Mouse (Mus musculus) stomach, embryonic 16.5 days (tissue): ENCODE data around the gene Gpx2. TPM values are rescaled to one million over a fixed set of nuclear protein-coding genes. Genes with fewer than 3 reads are reported as not detected.

Experiments
- ATAC-seq: fragments of 200-750 bp; cut with Nextera tagmentation; 2 replicates; pipeline ENCODE4 v1.8.0; 2017; ENCODE audit warnings: moderate number of reproducible peaks, moderate TSS enrichment; ENCODE audit not compliant: insufficient read depth, low FRiP score
- H3K27ac ChIP-seq: fragments of 300-500 bp; sonication (generic); 2 replicates; pipeline ENCODE4 v1.5.1; 2014; ENCODE audit warnings: low read length
- H3K27me3 ChIP-seq: fragments of 300-500 bp; sonication (generic); 2 replicates; pipeline ENCODE4 v1.6.1; 2014; ENCODE audit warnings: low read length, control low read depth, mixed read lengths; ENCODE audit not compliant: control insufficient read depth, insufficient read depth
- H3K36me3 ChIP-seq: fragments of 300-500 bp; sonication (generic); 2 replicates; pipeline ENCODE4 v1.6.1; 2014; ENCODE audit warnings: low read length; ENCODE audit not compliant: control insufficient read depth, insufficient read depth
- H3K4me1 ChIP-seq: fragments of 300-500 bp; sonication (generic); 2 replicates; pipeline ENCODE4 v1.6.1; 2014; ENCODE audit warnings: low read length, control low read depth, mixed read lengths; ENCODE audit not compliant: control insufficient read depth, insufficient read depth
- H3K4me2 ChIP-seq: fragments of 300-500 bp; sonication (generic); 2 replicates; pipeline ENCODE4 v1.6.1; 2014; ENCODE audit warnings: low read depth, low read length, mixed read lengths
- H3K4me3 ChIP-seq: fragments of 300-500 bp; sonication (generic); replicated peaks from 2 replicates; pipeline ENCODE4 v1.5.1; 2014; ENCODE audit warnings: mild to moderate bottlenecking, low read length
- H3K9ac ChIP-seq: fragments of 300-500 bp; sonication (generic); 2 replicates; pipeline ENCODE4 v1.6.1; 2014; ENCODE audit warnings: low read length
- H3K9me3 ChIP-seq: fragments of 300-500 bp; sonication (generic); replicated peaks from 2 replicates; pipeline ENCODE4 v1.6.1; 2016; ENCODE audit warnings: low read length, control low read depth; ENCODE audit not compliant: control insufficient read depth
- WGBS: fragments of 180-500 bp; shearing (Covaris S2); extraction: QIAGEN DNeasy Blood & Tissue Kit; methylation state at CpG from one replicate; pipeline ENCODE4 v1.1.7; 2014; 5-methylcytosine and 5-hydroxymethylcytosine counted together
- polyA plus RNA-seq: library from polyadenylated mRNA; unstranded; fragments of >200 nt; fragmentation: Nextera tagmentation; extraction: Ambion mirVana; gene quantifications from 2 replicates; pipeline ENCODE4 v1.2.1, GENCODE M21; 2015

Gpx2 gene
- polyA plus RNA-seq, 1 experiment from 2014 or later: 138 TPM

DNA sequence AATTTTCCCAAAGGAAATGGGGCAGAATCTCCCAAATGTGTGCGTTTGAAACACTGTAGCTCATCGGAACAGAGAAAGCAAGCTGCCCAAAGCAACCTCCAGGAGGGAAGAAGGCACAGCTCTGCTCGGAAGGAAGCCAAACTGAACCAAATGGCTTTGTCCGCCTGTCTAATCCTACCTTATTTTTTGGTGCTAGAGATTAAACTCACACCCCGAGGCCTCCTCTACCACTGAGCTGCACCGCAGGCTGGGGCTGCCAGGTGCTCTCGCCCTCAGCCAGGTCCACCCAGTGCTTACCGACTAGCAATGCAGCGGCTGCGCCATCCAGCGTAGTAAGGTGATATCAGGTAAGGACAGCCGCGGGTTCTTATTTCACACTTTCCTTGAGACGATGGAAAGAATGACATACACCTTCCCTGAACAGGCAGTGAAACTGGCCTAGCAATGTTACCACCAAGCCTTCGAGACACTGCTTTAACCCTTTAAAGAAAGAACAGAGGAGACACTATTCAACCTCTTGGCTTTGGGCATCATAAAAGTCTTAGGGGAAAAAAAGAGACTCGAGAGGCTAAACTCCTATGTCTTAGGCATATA lies 44.4 kb downstream of the Gpx2 start:
- Histone ChIP-seq H3K36me3 (no peaks in the 10 kb centered on the region), H3K9ac (no peak overlapping the region), H3K4me1 (no peaks in the 10 kb centered on the region), H3K27ac (no peak overlapping the region), H3K4me2 (no peak overlapping the region), H3K27me3 (no peaks in the 10 kb centered on the region), H3K4me3 (no peak overlapping the region), H3K9me3 (no peaks in the 10 kb centered on the region)
- 75% methylated on average over 16 of the region's 16 CpGs for WGBS
- no peak for ATAC-seq

Other genes starting within 250 kb of the Gpx2 start
- 2.9 and 4.3 TPM in 2 replicates for gene Sptb, start 85.0 kb downstream of the Gpx2 start, polyA plus RNA-seq
- gene Churc1, start 30.0 kb downstream of the Gpx2 start, polyA plus RNA-seq: 140 and 149 TPM in 2 replicates
- 34.4 and 37.4 TPM in 2 replicates for gene Fntb, start 30.0 kb downstream of the Gpx2 start, polyA plus RNA-seq
- gene Rab15, start 27.4 kb upstream of the Gpx2 start, polyA plus RNA-seq: 38.3 and 49.3 TPM in 2 replicates
- gene Max, start 166.6 kb upstream of the Gpx2 start, polyA plus RNA-seq: 16.1 and 16.9 TPM in 2 replicates